Mouse (Mus musculus) neutrophil, adult 59 days (primary cell): Measurements from ENCODE around the gene Plcb1. TPM values are rescaled to one million over a fixed set of nuclear protein-coding genes. Genes with fewer than 3 reads are reported as not detected.

Experiments
- total RNA-seq, 2 experiments: library from RNA; stranded (reverse); gene quantifications; 1 replicate in 1 of 2; 2 replicates in 1 of 2; pipeline ENCODE4 v1.2.4; 2023

Plcb1 gene
- total RNA-seq: 10 to 100 TPM; 22.9 to 32.4 TPM

DNA sequence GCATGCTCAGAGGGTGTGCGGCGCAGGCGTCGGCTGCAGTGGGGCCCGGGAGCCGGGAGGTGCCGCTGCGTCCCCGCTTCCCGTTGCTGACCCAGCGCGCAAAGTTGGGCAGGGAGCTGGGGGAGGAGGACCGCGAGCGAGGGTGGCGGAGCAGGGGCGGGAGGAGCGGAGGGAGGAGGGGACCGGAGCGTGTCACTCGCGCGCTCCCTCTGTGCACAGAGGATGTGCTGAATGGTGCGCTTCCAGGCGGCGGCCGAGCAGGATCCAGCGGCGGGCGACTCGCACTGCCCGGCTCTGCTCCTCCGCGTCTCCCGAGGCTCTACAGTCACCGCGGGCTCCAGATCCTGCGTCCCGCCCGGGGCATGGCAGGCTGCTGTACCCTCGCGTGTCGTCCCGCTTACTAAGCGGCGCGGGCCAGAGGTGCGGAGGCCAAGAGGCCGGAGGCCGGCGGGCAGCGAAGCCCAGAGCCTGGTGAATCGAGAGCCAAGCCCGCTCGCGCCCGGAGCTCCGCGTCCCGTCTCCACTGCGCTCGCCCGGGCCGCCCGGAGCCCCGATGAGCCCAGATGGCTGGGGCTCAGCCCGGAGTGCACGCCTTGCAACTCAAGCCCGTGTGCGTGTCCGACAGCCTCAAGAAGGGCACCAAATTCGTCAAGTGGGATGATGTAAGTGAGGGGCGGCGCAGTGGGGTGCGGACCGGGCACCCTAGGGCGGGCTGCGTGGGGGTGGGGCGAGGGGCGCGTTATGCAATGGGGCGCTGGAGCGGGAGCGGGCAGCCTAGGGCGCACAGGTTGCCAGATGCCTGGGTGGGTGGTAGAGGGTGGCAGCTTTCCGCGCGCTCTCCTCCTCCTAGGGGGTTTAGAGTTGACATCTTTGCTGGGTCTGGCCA is at the start of gene Plcb1:
TSS of gene Plcb1 (plus strand) at position 98 of the 886 bp plus-strand sequence.

Other genes with a start within 250 kb of the Plcb1 start
- gene Hao1, start 231.7 kb upstream of the Plcb1 start, total RNA-seq: not detected
- 100 to 1,000 TPM; 122 to 142 TPM for gene Tmx4, start 141.9 kb upstream of the Plcb1 start, total RNA-seq